Mouse (Mus musculus): ENCODE measurements at regions not wholly inside any gene's neighbourhood (a gene's known extent, or its start where the extent isn't known, plus 50 kb on each side); places are given as distances from the start of the nearest gene placed in this dataset.

DNA sequence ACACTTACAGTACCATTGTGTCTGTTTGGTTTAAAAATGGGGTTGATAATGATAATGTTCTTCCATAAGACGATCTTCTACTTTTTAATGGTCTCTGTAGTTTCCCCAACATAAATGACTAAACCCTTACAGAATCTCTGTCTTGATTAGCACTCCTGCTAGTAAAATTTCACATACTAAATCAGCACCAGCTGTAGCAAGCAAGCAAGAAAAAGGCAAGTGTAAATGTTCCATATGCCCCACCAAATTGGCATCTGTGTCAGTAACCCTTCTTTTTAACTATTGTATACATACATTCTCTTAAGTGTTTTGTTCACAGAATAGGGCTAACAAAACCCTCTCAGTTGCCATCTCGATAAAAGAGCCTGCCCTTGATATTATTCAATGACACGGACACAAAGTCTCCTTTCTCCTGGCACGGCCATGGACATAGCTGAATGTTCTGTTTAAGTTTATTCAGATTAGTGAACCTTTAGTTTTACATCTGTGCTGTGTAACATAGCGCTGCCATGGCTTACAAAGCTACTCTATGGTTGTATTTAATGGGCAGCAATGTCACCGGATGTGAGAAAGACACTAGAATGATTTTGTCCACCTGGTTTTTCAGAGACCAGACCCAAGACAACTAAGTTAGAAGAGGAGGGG is 414.3 kb downstream of the Gtdc1 start:
- no peak overlapping the region for H3K27ac ChIP-seq (ENCODE audit: insufficient read depth, low read depth)
- H3K4me3 ChIP-seq (replicated peaks in 1 of 3; ENCODE audit: low read depth in 2 of 3, low read length in 2 of 3, poor library complexity in 1 of 3): no peak overlapping the region
- TF ChIP-seq USF1 (IDR thresholded peaks at IDR 0.05; ENCODE audit: low read depth, low read length) (no peak), BHLHE40 (IDR thresholded peaks at IDR 0.05; ENCODE audit: low read depth, low read length) (no peak), CHD2 (IDR thresholded peaks at IDR 0.05; ENCODE audit: low read length) (no peak), ETS1 (conservative IDR thresholded peaks at IDR 0.05; ENCODE audit: low read depth, low read length) (no peak), TCF12 (IDR thresholded peaks at IDR 0.05; ENCODE audit: low read depth, low read length) (no peak), MAZ (IDR thresholded peaks at IDR 0.05; ENCODE audit: low read depth, low read length) (no peak), USF2 (conservative IDR thresholded peaks at IDR 0.05; ENCODE audit: low read depth, low read length) (no peak), POLR2A (IDR thresholded peaks at IDR 0.05; ENCODE audit: low read depth, low read length) (no peak), NRF1 (IDR thresholded peaks at IDR 0.05; ENCODE audit: low read depth, low read length) (no peak), PAX5 (IDR thresholded peaks at IDR 0.05; ENCODE audit: low read length) (no peak), JUND (conservative IDR thresholded peaks at IDR 0.05; ENCODE audit: low read depth, low read length) (no peak), KAT2A (IDR thresholded peaks at IDR 0.05; ENCODE audit: insufficient replicate concordance, low read length) (no peak), IRF4 (IDR thresholded peaks at IDR 0.05; ENCODE audit: low read depth, low read length) (no peak), SIN3A (IDR thresholded peaks at IDR 0.05; ENCODE audit: low read length) (no peak), MEF2A (IDR thresholded peaks at IDR 0.05; ENCODE audit: borderline replicate concordance, low read depth, low read length) (no peak), ZMIZ1 (IDR thresholded peaks at IDR 0.05; ENCODE audit: low read depth, low read length) (no peak), EP300 (IDR thresholded peaks at IDR 0.05; ENCODE audit: low read length) (no peak), GABPA (IDR thresholded peaks at IDR 0.05; ENCODE audit: insufficient replicate concordance, low read depth, low read length) (no peak), JUN (IDR thresholded peaks at IDR 0.05; ENCODE audit: insufficient read depth, low read depth, low read length) (no peak)
- H3K9ac ChIP-seq (ENCODE audit: insufficient read depth, low read depth): no peak overlapping the region
- no peaks in the 10 kb centered on the region for H3K27me3 ChIP-seq (replicated peaks)
- no peaks in the 10 kb centered on the region for H3K36me3 ChIP-seq (replicated peaks in 1 of 2; ENCODE audit: control insufficient read depth in 1 of 2, insufficient read depth in 1 of 2, low read length in 1 of 2)
- peaks cover 0 to 6% of the 10 kb centered on the region in 2 experiments; a peak in 2 of 4 replicates for H3K4me1 ChIP-seq (ENCODE audit: control insufficient read depth in 1 of 2, insufficient read depth in 2 of 2)
- no peak overlapping the region for H3K4me2 ChIP-seq (ENCODE audit: insufficient read depth, low read depth, poor library complexity, severe bottlenecking)
- dilution Hi-C loops (cut with MboI; ENCODE audit: extremely low pct_ligation_motif_present, extremely low pct_unique_long_range_greater_than_20kb, low sequenced_read_pairs) (no loop called here), in situ Hi-C loops (cut with MboI; ENCODE audit: low pct_ligation_motif_present, low pct_unique_long_range_greater_than_20kb, low sequenced_read_pairs) (no loop called here)
- no peak for DNase-seq (ENCODE audit: extremely low read depth)
- H3K9me3 ChIP-seq (replicated peaks; ENCODE audit: low read length): no peaks in the 10 kb centered on the region
- H3K79me2 ChIP-seq (replicated peaks; ENCODE audit: control insufficient read depth, extremely low read depth, insufficient read depth, poor library complexity, severe bottlenecking): no peaks in the 10 kb centered on the region

DNA sequence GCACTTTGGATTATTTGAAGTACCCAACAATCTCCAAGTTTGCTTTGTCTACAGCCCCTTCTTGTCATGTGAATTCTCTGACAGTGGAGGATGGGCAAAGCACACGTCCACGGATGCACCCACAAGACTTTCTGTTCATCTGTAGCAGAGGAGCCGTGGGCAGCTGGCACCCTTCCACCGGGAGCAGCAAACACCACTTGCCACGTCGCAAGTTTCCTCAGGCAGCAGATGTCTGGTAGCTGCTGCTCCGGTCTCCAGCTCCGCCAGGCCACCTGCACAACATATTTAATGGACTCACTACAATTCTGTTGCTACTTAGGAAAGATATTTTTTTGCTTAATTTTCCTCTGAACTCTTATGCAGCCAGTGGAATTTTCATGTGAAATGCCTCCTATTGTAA is 415.1 kb downstream of the Gtdc1 start:
- Histone ChIP-seq H3K9me3 (replicated peaks; ENCODE audit: low read length) (no peaks in the 10 kb centered on the region), H3K27ac (ENCODE audit: insufficient read depth, low read depth) (no peak overlapping the region), H3K79me2 (replicated peaks; ENCODE audit: control insufficient read depth, extremely low read depth, insufficient read depth, poor library complexity, severe bottlenecking) (no peaks in the 10 kb centered on the region), H3K4me2 (ENCODE audit: insufficient read depth, low read depth, poor library complexity, severe bottlenecking) (no peak overlapping the region), H3K4me1 (ENCODE audit: control insufficient read depth in 1 of 2, insufficient read depth in 2 of 2) (no peaks in the 10 kb centered on the region), H3K36me3 (replicated peaks in 1 of 2; ENCODE audit: control insufficient read depth in 1 of 2, insufficient read depth in 1 of 2, low read length in 1 of 2) (no peaks in the 10 kb centered on the region), H3K9ac (ENCODE audit: insufficient read depth, low read depth) (no peak overlapping the region), H3K4me3 (replicated peaks in 1 of 3; ENCODE audit: low read depth in 2 of 3, low read length in 2 of 3, poor library complexity in 1 of 3) (no peak overlapping the region), H3K27me3 (replicated peaks) (no peaks in the 10 kb centered on the region)
- no peak for TF ChIP-seq MAFK (IDR thresholded peaks at IDR 0.05; ENCODE audit: insufficient replicate concordance, low read length)
- TF ChIP-seq SMC3 (IDR thresholded peaks at IDR 0.05; ENCODE audit: low read depth, low read length): no peak
- no peak for TF ChIP-seq CTCF (conservative IDR thresholded peaks at IDR 0.05 in 1 of 2, IDR thresholded peaks at IDR 0.05 in 1 of 2; ENCODE audit: low read depth in 2 of 2, low read length in 2 of 2)
- TF ChIP-seq EP300 (IDR thresholded peaks at IDR 0.05; ENCODE audit: low read length): no peak
- TF ChIP-seq PAX5 (IDR thresholded peaks at IDR 0.05; ENCODE audit: low read length): no peak
- no peak for TF ChIP-seq ZMIZ1 (IDR thresholded peaks at IDR 0.05; ENCODE audit: low read depth, low read length)
- no peak for TF ChIP-seq JUN (IDR thresholded peaks at IDR 0.05; ENCODE audit: insufficient read depth, low read depth, low read length)
- no peak for TF ChIP-seq ETS1 (conservative IDR thresholded peaks at IDR 0.05; ENCODE audit: low read depth, low read length)
- no peak for TF ChIP-seq ELF1 (IDR thresholded peaks at IDR 0.05; ENCODE audit: low read depth, low read length)
- TF ChIP-seq HCFC1 (IDR thresholded peaks at IDR 0.05; ENCODE audit: low read depth, low read length): no peak
- in situ Hi-C loops (cut with MboI; ENCODE audit: low pct_ligation_motif_present, low pct_unique_long_range_greater_than_20kb, low sequenced_read_pairs) (no loop called here), dilution Hi-C loops (cut with MboI; ENCODE audit: extremely low pct_ligation_motif_present, extremely low pct_unique_long_range_greater_than_20kb, low sequenced_read_pairs) (no loop called here)
- DNase-seq (ENCODE audit: extremely low read depth): no peak

Data from CH12.LX (cell line).